23 mouse cellular contexts compared by ENCODE assay signal in genomic region chrX:88109733-88110132, GRCm38 (mm10). TPM values are rescaled to one million over a fixed set of nuclear protein-coding genes. Genes with fewer than 3 reads are reported as not detected.
A peak's percentile ranks its signal among the peaks of the same experiment; 100 is the strongest.
DNase-seq lines count a peak whose midpoint lies in the region; ATAC-seq and TF ChIP-seq lines count a peak whose summit lies in the region.
"Had no signal": no experiment of that assay in that cellular context is flagged by ENCODE, and none has a peak within 500 bp of the region (broad histone marks: within the 10 kb centered on the region; RNA-seq: fewer than 3 reads in every experiment).

No protein-coding gene starts in this region.

- no peak for DNase-seq in cerebellum, adult 8-10 months
- no peak for DNase-seq in layer of hippocampus, adult 2 months (ENCODE audit: low spot score in 2 of 2)
- no peak for DNase-seq in layer of hippocampus, adult 8-10 months (ENCODE audit: low spot score in 2 of 2)
- DNase-seq in cerebellum, adult 2 months: peak; percentile 35 to 78
- DNase-seq in cerebellum, postnatal 14 days: peak; percentile 28 to 60
- DNase-seq in spleen, postnatal 14 days (ENCODE audit: low spot score in 2 of 2): no peak
- no peak for DNase-seq in ovary, postnatal 36 days (ENCODE audit: low spot score)
- DNase-seq: adrenal gland, adult 2 months; adrenal gland, postnatal 25 days; forebrain, postnatal 0 days; gastrocnemius, adult 2 months; gastrocnemius, postnatal 25 days had no signal

- TF ChIP-seq CTCF in layer of hippocampus, adult 2 months (conservative IDR thresholded peaks at IDR 0.05): no peak
- no peak for TF ChIP-seq CTCF in cerebellum, adult 2 months (IDR thresholded peaks at IDR 0.05; ENCODE audit: borderline replicate concordance, insufficient read depth, low read depth, low read length)

- H3K4me1 ChIP-seq in cerebellum, adult 2 months (ENCODE audit: control insufficient read depth, insufficient read depth, low read length): no peaks in the 10 kb centered on the region; the same call in 1 of the 2 replicates
- H3K4me1 ChIP-seq: embryonic facial prominence, embryonic 10.5 days; forebrain, embryonic 13.5 days; heart, embryonic 12.5 days; hindbrain, embryonic 10.5 days; hindbrain, embryonic 15.5 days had no signal

- H3K27ac ChIP-seq in layer of hippocampus, adult 2 months: peak overlapping the region; percentile 23; the same call in 1 of the 2 replicates
- no peak overlapping the region for H3K27ac ChIP-seq in cerebellum, adult 2 months (ENCODE audit: insufficient read depth, low read length)
- H3K27ac ChIP-seq: embryonic facial prominence, embryonic 10.5 days; forebrain, embryonic 13.5 days; gastrocnemius, adult 2 months; hindbrain, embryonic 10.5 days; hindbrain, embryonic 15.5 days had no signal

- no peaks in the 10 kb centered on the region for H3K27me3 ChIP-seq in cerebellum, adult 2 months (ENCODE audit: control insufficient read depth, insufficient read depth, low read length)
- H3K27me3 ChIP-seq: CH12.LX; forebrain, embryonic 13.5 days; heart, embryonic 12.5 days; hindbrain, embryonic 15.5 days had no signal

- H3K4me3 ChIP-seq in layer of hippocampus, adult 2 months: no peak overlapping the region
- no peak overlapping the region for H3K4me3 ChIP-seq in cerebellum, adult 2 months (replicated peaks; ENCODE audit: insufficient read depth, low read depth, low read length)
- H3K4me3 ChIP-seq: embryonic facial prominence, embryonic 10.5 days; forebrain, embryonic 13.5 days; gastrocnemius, adult 2 months; heart, embryonic 12.5 days; hindbrain, embryonic 10.5 days; hindbrain, embryonic 15.5 days had no signal

- TF ChIP-seq POLR2A in cerebellum, adult 2 months (IDR thresholded peaks at IDR 0.05; ENCODE audit: borderline replicate concordance, insufficient read depth, low read length): no peak

- 14% methylated on average over 2 of the region's 2 CpGs for WGBS in cerebellum, adult 2 months

- ATAC-seq in cerebellum, adult (ENCODE audit: insufficient number of reproducible peaks, low FRiP score, low TSS enrichment): peak; percentile 87
- ATAC-seq: forebrain, embryonic 13.5 days; forebrain, postnatal 0 days; inflammation-experienced regulatory T-cells, adult 6 months; intestine, postnatal 0 days had no signal

RNA-seq across cellular contexts. Expression of gene Il1rapl1, which starts 5.7 kb away (rescaled TPM):
- 10 to 100 TPM; 19.4 to 22.0 TPM for total RNA-seq in layer of hippocampus, adult 2 months (2021)
- total RNA-seq in layer of hippocampus, adult 8-10 months (2022): 10 to 100 TPM; 18.4 to 24.0 (median 19.7) TPM
- 2.2 and 2.5 TPM in 2 replicates for polyA plus RNA-seq in cerebellum, adult 2 months (2012; rRNA removed)
- total RNA-seq: CH12.LX; gastrocnemius, adult 2 months; granulocyte monocyte progenitor cell, adult 5-6 weeks had no signal
- polyA plus RNA-seq: adrenal gland, adult 2 months; C2C12; inflammation-experienced regulatory T-cells, adult 6 months had no signal

Comparison
In these comparisons a context has a peak if more than half of its experiments do, and no peak if none do; other contexts are left out.
1. DNase-seq: peak in cerebellum, adult 2 months (2 of 2) and cerebellum, postnatal 14 days (2 of 2); none in cerebellum, adult 8-10 months (single experiment), layer of hippocampus, adult 2 months (0 of 2), layer of hippocampus, adult 8-10 months (0 of 2), spleen, postnatal 14 days (0 of 2) and ovary, postnatal 36 days (single experiment).